Mouse (Mus musculus): ENCODE data around the gene Calhm1. TPM values are rescaled to one million over a fixed set of nuclear protein-coding genes. Genes with fewer than 3 reads are reported as not detected.

The Calhm1 gene
- polyA plus RNA-seq (2011; ENCODE audit: insufficient read depth, insufficient read length, low read depth, missing spikeins), result not detected in 2 replicates

GRCm38 (mm10) chr19:47144154-47144553 is at the start of gene Calhm1:
TSS of gene Calhm1 (minus strand) at chr19:47144254.
- no peaks in the 10 kb centered on the region for H3K36me3 ChIP-seq (ENCODE audit: control insufficient read depth, insufficient read depth, low read length, poor library complexity, severe bottlenecking)
- H3K4me1 ChIP-seq (ENCODE audit: control insufficient read depth, insufficient read depth, low read length), result peaks cover 4% of the 10 kb centered on the region
- no peak within 1 kb of the TSS for H3K4me3 ChIP-seq (ENCODE audit: low read depth, low read length)
- TF ChIP-seq CTCF (IDR thresholded peaks at IDR 0.05; ENCODE audit: low read depth, low read length), result no peak
- no peaks in the 10 kb centered on the region for H3K9me3 ChIP-seq (replicated peaks; ENCODE audit: control insufficient read depth, insufficient read depth, low read length, poor library complexity, severe bottlenecking)
- H3K9ac ChIP-seq (ENCODE audit: low read depth, poor library complexity, severe bottlenecking), result no peak within 1 kb of the TSS
- no peaks in the 10 kb centered on the region for H3K27me3 ChIP-seq (ENCODE audit: control insufficient read depth, insufficient read depth, low read length, poor library complexity, severe bottlenecking)
- no peak within 1 kb of the TSS for H3K27ac ChIP-seq (ENCODE audit: insufficient read depth, low read length)

GRCm38 (mm10) chr19:47192158-47192557 is 48.1 kb upstream of the Calhm1 start:
- Histone ChIP-seq H3K27me3 (ENCODE audit: control insufficient read depth, insufficient read depth, low read length, poor library complexity, severe bottlenecking) (no peaks in the 10 kb centered on the region), H3K9me3 (replicated peaks; ENCODE audit: control insufficient read depth, insufficient read depth, low read length, poor library complexity, severe bottlenecking) (peaks cover 13% of the 10 kb centered on the region), H3K27ac (ENCODE audit: insufficient read depth, low read length) (no peak overlapping the region), H3K9ac (ENCODE audit: low read depth, poor library complexity, severe bottlenecking) (no peak overlapping the region), H3K4me3 (ENCODE audit: low read depth, low read length) (no peak overlapping the region), H3K4me1 (ENCODE audit: control insufficient read depth, insufficient read depth, low read length) (no peaks in the 10 kb centered on the region), H3K36me3 (ENCODE audit: control insufficient read depth, insufficient read depth, low read length, poor library complexity, severe bottlenecking) (no peaks in the 10 kb centered on the region)
- TF ChIP-seq POLR2A (IDR thresholded peaks at IDR 0.05; ENCODE audit: insufficient read depth, low read length), result no peak
- TF ChIP-seq EP300 (IDR thresholded peaks at IDR 0.05; ENCODE audit: insufficient read depth, low read depth, low read length), result no peak
- TF ChIP-seq CTCF (IDR thresholded peaks at IDR 0.05; ENCODE audit: low read depth, low read length), result no peak

GRCm38 (mm10) chr19:47188515-47189128 is 44.6 kb upstream of the Calhm1 start:
- Histone ChIP-seq H3K27me3 (ENCODE audit: control insufficient read depth, insufficient read depth, low read length, poor library complexity, severe bottlenecking) (no peaks in the 10 kb centered on the region), H3K9ac (ENCODE audit: low read depth, poor library complexity, severe bottlenecking) (no peak overlapping the region), H3K9me3 (replicated peaks; ENCODE audit: control insufficient read depth, insufficient read depth, low read length, poor library complexity, severe bottlenecking) (peaks cover 13% of the 10 kb centered on the region), H3K4me3 (ENCODE audit: low read depth, low read length) (no peak overlapping the region), H3K36me3 (ENCODE audit: control insufficient read depth, insufficient read depth, low read length, poor library complexity, severe bottlenecking) (no peaks in the 10 kb centered on the region), H3K27ac (ENCODE audit: insufficient read depth, low read length) (no peak overlapping the region), H3K4me1 (ENCODE audit: control insufficient read depth, insufficient read depth, low read length) (peaks cover 5% of the 10 kb centered on the region)
- TF ChIP-seq CTCF (IDR thresholded peaks at IDR 0.05; ENCODE audit: low read depth, low read length) (no peak), POLR2A (IDR thresholded peaks at IDR 0.05; ENCODE audit: insufficient read depth, low read length) (no peak), EP300 (IDR thresholded peaks at IDR 0.05; ENCODE audit: insufficient read depth, low read depth, low read length) (no peak)

- Histone ChIP-seq H3K4me1 (ENCODE audit: control insufficient read depth, insufficient read depth, low read length) (peaks cover 5% of the 10 kb centered on the region), H3K27me3 (ENCODE audit: control insufficient read depth, insufficient read depth, low read length, poor library complexity, severe bottlenecking) (no peaks in the 10 kb centered on the region), H3K27ac (ENCODE audit: insufficient read depth, low read length) (no peak overlapping the region), H3K36me3 (ENCODE audit: control insufficient read depth, insufficient read depth, low read length, poor library complexity, severe bottlenecking) (no peaks in the 10 kb centered on the region), H3K9me3 (replicated peaks; ENCODE audit: control insufficient read depth, insufficient read depth, low read length, poor library complexity, severe bottlenecking) (0 out of 2 replicates have a peak, but pooled peaks cover 7% of the 10 kb centered on the region), H3K4me3 (ENCODE audit: low read depth, low read length) (no peak overlapping the region), H3K9ac (ENCODE audit: low read depth, poor library complexity, severe bottlenecking) (no peak overlapping the region)
- TF ChIP-seq POLR2A (IDR thresholded peaks at IDR 0.05; ENCODE audit: insufficient read depth, low read length) (no peak), EP300 (IDR thresholded peaks at IDR 0.05; ENCODE audit: insufficient read depth, low read depth, low read length) (no peak), CTCF (IDR thresholded peaks at IDR 0.05; ENCODE audit: low read depth, low read length) (no peak)
Measured at GRCm38 (mm10) chr19:47186514-47187275, 42.6 kb upstream of the Calhm1 start.

- no peak overlapping the region for H3K27ac ChIP-seq (ENCODE audit: insufficient read depth, low read length)
- 0 out of 2 replicates have a peak, but pooled peaks cover 3% of the 10 kb centered on the region for H3K9me3 ChIP-seq (replicated peaks; ENCODE audit: control insufficient read depth, insufficient read depth, low read length, poor library complexity, severe bottlenecking)
- no peaks in the 10 kb centered on the region for H3K27me3 ChIP-seq (ENCODE audit: control insufficient read depth, insufficient read depth, low read length, poor library complexity, severe bottlenecking)
- H3K4me3 ChIP-seq (ENCODE audit: low read depth, low read length), result no peak overlapping the region
- peaks cover 5% of the 10 kb centered on the region for H3K4me1 ChIP-seq (ENCODE audit: control insufficient read depth, insufficient read depth, low read length)
- no peak for TF ChIP-seq EP300 (IDR thresholded peaks at IDR 0.05; ENCODE audit: insufficient read depth, low read depth, low read length)
- no peak for TF ChIP-seq CTCF (IDR thresholded peaks at IDR 0.05; ENCODE audit: low read depth, low read length)
- TF ChIP-seq POLR2A (IDR thresholded peaks at IDR 0.05; ENCODE audit: insufficient read depth, low read length), result no peak
- no peak overlapping the region for H3K9ac ChIP-seq (ENCODE audit: low read depth, poor library complexity, severe bottlenecking)
- no peaks in the 10 kb centered on the region for H3K36me3 ChIP-seq (ENCODE audit: control insufficient read depth, insufficient read depth, low read length, poor library complexity, severe bottlenecking)
Measured at GRCm38 (mm10) chr19:47184736-47185135, 40.7 kb upstream of the Calhm1 start.

GRCm38 (mm10) chr19:47184221-47184620 is 40.2 kb upstream of the Calhm1 start:
- no peak for TF ChIP-seq POLR2A (IDR thresholded peaks at IDR 0.05; ENCODE audit: insufficient read depth, low read length)
- TF ChIP-seq CTCF (IDR thresholded peaks at IDR 0.05; ENCODE audit: low read depth, low read length), result no peak
- no peak for TF ChIP-seq EP300 (IDR thresholded peaks at IDR 0.05; ENCODE audit: insufficient read depth, low read depth, low read length)
- Histone ChIP-seq H3K27ac (ENCODE audit: insufficient read depth, low read length) (no peak overlapping the region), H3K4me1 (ENCODE audit: control insufficient read depth, insufficient read depth, low read length) (peaks cover 5% of the 10 kb centered on the region), H3K9ac (ENCODE audit: low read depth, poor library complexity, severe bottlenecking) (no peak overlapping the region), H3K36me3 (ENCODE audit: control insufficient read depth, insufficient read depth, low read length, poor library complexity, severe bottlenecking) (no peaks in the 10 kb centered on the region), H3K9me3 (replicated peaks; ENCODE audit: control insufficient read depth, insufficient read depth, low read length, poor library complexity, severe bottlenecking) (0 out of 2 replicates have a peak, but pooled peaks cover 3% of the 10 kb centered on the region), H3K27me3 (ENCODE audit: control insufficient read depth, insufficient read depth, low read length, poor library complexity, severe bottlenecking) (no peaks in the 10 kb centered on the region), H3K4me3 (ENCODE audit: low read depth, low read length) (no peak overlapping the region)

All from ES-Bruce4 (cell line).